Mouse (Mus musculus): ENCODE results near the gene Arap1. TPM values are rescaled to one million over a fixed set of nuclear protein-coding genes. Genes with fewer than 3 reads are reported as not detected.

Arap1 gene
- polyA plus RNA-seq, 1 experiment from 2014 or later, result 11.6 TPM

GRCm38 (mm10) chr7:101349861-101350260 is 2.0 kb downstream of the Arap1 start:
- Histone ChIP-seq H3K4me2 (no peak overlapping the region), H3K4me1 (replicated peaks) (peaks cover 20% of the 10 kb centered on the region), H3K4me3 (no peak overlapping the region), H3K9me3 (no peaks in the 10 kb centered on the region), H3K27ac (no peak overlapping the region), H3K36me3 (no peaks in the 10 kb centered on the region), H3K27me3 (peaks cover 38% of the 10 kb centered on the region), H3K9ac (no peak overlapping the region)
- no peak for ATAC-seq (ENCODE audit: low FRiP score)
- 34% methylated on average over 2 of the region's 2 CpGs for WGBS

DNA sequence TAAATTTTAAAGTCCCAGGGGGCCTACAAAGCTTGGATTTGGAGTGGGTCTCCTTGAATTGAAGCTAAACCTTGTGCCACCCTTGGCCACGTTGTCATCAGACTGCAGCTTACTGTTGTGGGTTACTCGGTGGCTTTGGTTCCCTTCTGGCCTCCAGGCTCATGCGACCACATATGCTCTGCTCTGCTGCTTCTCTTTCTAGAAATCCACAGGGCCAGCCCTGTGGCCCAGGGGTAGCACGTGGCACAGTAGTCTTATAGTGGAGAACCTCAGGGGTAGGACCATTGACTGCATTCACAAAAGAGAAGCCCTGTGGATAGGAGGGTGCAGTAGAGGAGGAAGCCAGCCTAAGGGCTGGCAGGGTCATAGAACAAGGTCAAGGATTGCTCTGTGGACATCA is 4.5 kb downstream of the Arap1 start:
- peaks cover 31% of the 10 kb centered on the region for H3K4me1 ChIP-seq (replicated peaks)
- H3K4me3 ChIP-seq, result no peak overlapping the region
- H3K27ac ChIP-seq, result no peak overlapping the region
- no peak overlapping the region for H3K9ac ChIP-seq
- no peaks in the 10 kb centered on the region for H3K9me3 ChIP-seq
- WGBS, result 90% methylated on average over 4 of the region's 4 CpGs
- no peaks in the 10 kb centered on the region for H3K36me3 ChIP-seq
- no peak overlapping the region for H3K4me2 ChIP-seq
- H3K27me3 ChIP-seq, result peaks cover 26% of the 10 kb centered on the region
- ATAC-seq (ENCODE audit: low FRiP score), result no peak

DNA sequence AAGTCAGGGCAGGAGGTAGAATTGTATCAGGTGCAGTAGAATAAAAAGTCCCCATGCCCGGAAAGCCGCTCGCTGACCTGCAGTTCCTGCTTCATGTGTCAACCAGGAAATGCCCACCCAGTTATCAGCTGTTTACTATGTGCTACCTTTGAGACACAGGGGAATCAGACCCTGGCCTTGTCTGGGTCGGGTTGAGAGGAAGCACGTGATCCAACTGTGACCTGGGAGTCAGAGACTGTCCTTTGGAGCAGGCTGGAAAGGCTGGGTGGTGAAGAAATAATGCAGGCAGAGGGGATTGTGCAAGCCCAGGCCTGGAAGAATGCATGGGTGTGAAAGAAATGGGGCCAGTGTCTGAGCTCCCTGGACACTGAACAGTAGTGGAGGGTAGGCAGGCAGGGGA is 6.6 kb downstream of the Arap1 start:
- no peaks in the 10 kb centered on the region for H3K36me3 ChIP-seq
- no peaks in the 10 kb centered on the region for H3K9me3 ChIP-seq
- no peak overlapping the region for H3K9ac ChIP-seq
- no peak overlapping the region for H3K4me3 ChIP-seq
- no peak overlapping the region for H3K4me2 ChIP-seq
- H3K27ac ChIP-seq, result no peak overlapping the region
- ATAC-seq (ENCODE audit: low FRiP score), result no peak
- H3K4me1 ChIP-seq (replicated peaks), result peaks cover 12% of the 10 kb centered on the region
- WGBS, result 88% methylated on average over 5 of the region's 5 CpGs
- peaks cover 13% of the 10 kb centered on the region for H3K27me3 ChIP-seq

DNA sequence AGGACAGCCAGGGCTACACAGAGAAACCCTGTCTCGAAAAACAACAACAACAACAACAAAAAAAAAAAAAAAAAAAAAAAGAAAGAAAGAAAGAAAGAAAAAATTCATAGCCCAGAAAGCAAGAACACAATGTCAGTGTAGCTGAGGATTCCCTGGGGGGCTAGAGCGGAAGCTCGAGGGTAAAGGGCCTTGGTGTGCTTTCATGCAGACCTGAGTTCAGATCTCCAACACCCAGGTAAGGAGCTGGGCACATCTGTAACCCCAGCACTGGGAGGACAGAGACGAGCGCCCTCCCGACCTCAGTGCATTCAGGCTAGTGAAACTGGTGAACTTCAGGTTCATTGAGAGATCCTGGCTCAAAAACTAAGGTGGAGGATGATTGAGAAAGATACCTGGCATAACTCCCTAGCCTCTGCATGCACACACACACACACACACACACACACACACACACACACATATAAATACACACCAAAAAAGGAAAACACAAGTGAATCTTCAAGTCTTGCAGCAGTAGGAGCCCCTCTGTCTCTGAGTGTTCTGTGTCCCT is 7.8 kb downstream of the Arap1 start:
- H3K4me2 ChIP-seq, result no peak overlapping the region
- no peak overlapping the region for H3K27ac ChIP-seq
- 88% methylated on average over 6 of the region's 6 CpGs for WGBS
- ATAC-seq (ENCODE audit: low FRiP score), result no peak
- H3K9me3 ChIP-seq, result no peaks in the 10 kb centered on the region
- peaks cover 12% of the 10 kb centered on the region for H3K4me1 ChIP-seq (replicated peaks)
- H3K4me3 ChIP-seq, result no peak overlapping the region
- no peaks in the 10 kb centered on the region for H3K36me3 ChIP-seq
- peaks cover under 1% of the 10 kb centered on the region for H3K27me3 ChIP-seq
- H3K9ac ChIP-seq, result no peak overlapping the region

GRCm38 (mm10) chr7:101356868-101357267 is 9.0 kb downstream of the Arap1 start:
- peaks cover 12% of the 10 kb centered on the region for H3K4me1 ChIP-seq (replicated peaks)
- no peaks in the 10 kb centered on the region for H3K9me3 ChIP-seq
- no peak overlapping the region for H3K27ac ChIP-seq
- ATAC-seq (ENCODE audit: low FRiP score), result no peak
- H3K36me3 ChIP-seq, result no peaks in the 10 kb centered on the region
- H3K27me3 ChIP-seq, result no peaks in the 10 kb centered on the region
- no peak overlapping the region for H3K4me2 ChIP-seq
- no peak overlapping the region for H3K4me3 ChIP-seq
- 63% methylated on average over 3 of the region's 3 CpGs for WGBS
- no peak overlapping the region for H3K9ac ChIP-seq

DNA sequence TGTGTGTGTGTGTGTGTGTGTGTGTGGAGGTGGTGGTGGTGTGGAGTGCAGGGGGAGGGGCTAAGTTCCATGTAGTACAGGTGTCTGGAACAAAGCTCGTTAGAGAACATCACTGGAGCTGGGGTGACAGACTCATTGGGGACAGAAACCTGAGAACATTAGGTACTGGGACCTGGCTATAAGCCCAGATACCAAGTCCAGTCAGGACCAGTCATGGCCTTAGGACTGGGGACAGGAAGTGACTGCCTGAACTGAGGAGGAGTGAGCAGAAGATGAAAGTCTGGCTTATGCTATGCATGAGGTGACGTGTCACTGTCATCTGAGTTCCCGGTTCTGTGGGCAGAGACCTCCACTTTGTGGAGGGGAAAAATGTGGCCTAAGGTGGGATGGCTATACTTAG is 12.5 kb downstream of the Arap1 start:
- H3K9ac ChIP-seq, result no peak overlapping the region
- 83% methylated on average over 3 of the region's 3 CpGs for WGBS
- ATAC-seq (ENCODE audit: low FRiP score), result no peak

GRCm38 (mm10) chr7:101361021-101361420 is 13.2 kb downstream of the Arap1 start:
- Histone ChIP-seq H3K4me2 (no peak overlapping the region), H3K27me3 (no peaks in the 10 kb centered on the region), H3K27ac (no peak overlapping the region), H3K9me3 (no peaks in the 10 kb centered on the region), H3K9ac (no peak overlapping the region), H3K36me3 (no peaks in the 10 kb centered on the region), H3K4me1 (replicated peaks) (peaks cover 12% of the 10 kb centered on the region), H3K4me3 (no peak overlapping the region)
- ATAC-seq (ENCODE audit: low FRiP score), result no peak
- 79% methylated on average over 4 of the region's 4 CpGs for WGBS

More for the DNA sequence above, 12.5 kb downstream of the Arap1 start:
- H3K4me3 ChIP-seq, result no peak overlapping the region
- H3K9me3 ChIP-seq, result no peaks in the 10 kb centered on the region
- H3K36me3 ChIP-seq, result no peaks in the 10 kb centered on the region
- H3K4me2 ChIP-seq, result no peak overlapping the region
- no peaks in the 10 kb centered on the region for H3K27me3 ChIP-seq
- no peak overlapping the region for H3K27ac ChIP-seq
- H3K4me1 ChIP-seq (replicated peaks), result peaks cover 12% of the 10 kb centered on the region

DNA sequence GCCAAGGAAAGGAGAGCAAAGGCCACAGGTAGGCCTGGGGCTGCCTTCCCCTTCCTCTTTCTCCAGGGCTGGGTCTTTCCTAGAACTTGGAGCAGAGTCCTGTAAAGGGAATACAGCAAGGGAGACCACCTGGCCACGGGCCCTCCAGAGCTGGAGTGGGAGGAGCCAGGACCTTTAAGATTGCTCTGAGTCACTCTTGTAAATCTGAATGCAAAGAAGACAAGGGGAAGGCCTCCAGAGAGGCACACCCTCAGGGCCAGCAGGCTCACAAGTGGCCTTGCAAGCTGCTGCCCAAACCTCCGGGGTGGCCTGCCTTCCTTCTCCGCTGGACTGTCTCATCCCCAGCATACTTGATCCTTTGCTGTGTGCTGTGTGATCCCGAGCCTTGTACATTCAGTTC is 13.9 kb downstream of the Arap1 start:
- no peaks in the 10 kb centered on the region for H3K9me3 ChIP-seq
- 72% methylated on average over 4 of the region's 4 CpGs for WGBS
- H3K36me3 ChIP-seq, result no peaks in the 10 kb centered on the region
- no peak overlapping the region for H3K4me3 ChIP-seq
- H3K27ac ChIP-seq, result no peak overlapping the region
- H3K4me1 ChIP-seq (replicated peaks), result peaks cover 4% of the 10 kb centered on the region
- H3K9ac ChIP-seq, result no peak overlapping the region
- H3K27me3 ChIP-seq, result no peaks in the 10 kb centered on the region
- no peak overlapping the region for H3K4me2 ChIP-seq
- no peak for ATAC-seq (ENCODE audit: low FRiP score)

DNA sequence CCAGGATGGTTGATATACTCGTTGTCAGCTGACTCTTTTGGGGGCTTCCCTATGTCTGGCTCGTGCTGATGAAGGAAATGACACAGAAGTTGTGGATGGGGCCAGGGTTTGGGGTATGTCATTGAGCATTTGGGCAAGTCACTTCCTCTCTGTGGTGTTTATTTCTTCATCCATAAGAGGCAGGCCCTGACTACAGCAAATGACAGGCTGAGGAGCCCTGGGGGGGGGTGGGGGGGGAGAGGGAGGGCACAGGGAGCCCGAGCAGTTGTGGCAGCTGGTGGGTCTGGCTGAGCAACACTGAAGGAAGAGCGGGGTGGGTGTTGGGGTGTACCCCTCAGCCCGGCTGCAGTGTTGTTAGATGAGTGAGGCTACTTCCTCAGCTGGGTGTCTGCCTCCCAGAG is 14.9 kb downstream of the Arap1 start:
- Histone ChIP-seq H3K4me3 (no peak overlapping the region), H3K9me3 (no peaks in the 10 kb centered on the region), H3K9ac (no peak overlapping the region), H3K4me1 (replicated peaks) (no peaks in the 10 kb centered on the region), H3K27me3 (no peaks in the 10 kb centered on the region), H3K36me3 (no peaks in the 10 kb centered on the region), H3K27ac (no peak overlapping the region), H3K4me2 (no peak overlapping the region)
- no peak for ATAC-seq (ENCODE audit: low FRiP score)
- WGBS, result 76% methylated on average over 5 of the region's 5 CpGs

GRCm38 (mm10) chr7:101363914-101364313 is 16.0 kb downstream of the Arap1 start:
- no peaks in the 10 kb centered on the region for H3K9me3 ChIP-seq
- 77% methylated on average over 5 of the region's 5 CpGs for WGBS

GRCm38 (mm10) chr7:101367901-101368852 is 20.3 kb downstream of the Arap1 start:
- H3K9me3 ChIP-seq, result no peaks in the 10 kb centered on the region
- WGBS, result 67% methylated on average over 11 of the region's 11 CpGs
- H3K36me3 ChIP-seq, result no peaks in the 10 kb centered on the region
- H3K4me1 ChIP-seq (replicated peaks), result no peaks in the 10 kb centered on the region
- no peaks in the 10 kb centered on the region for H3K27me3 ChIP-seq
- H3K4me2 ChIP-seq, result no peak overlapping the region
- H3K9ac ChIP-seq, result no peak overlapping the region
- ATAC-seq (ENCODE audit: low FRiP score), result no peak
- no peak overlapping the region for H3K27ac ChIP-seq
- no peak overlapping the region for H3K4me3 ChIP-seq

More at GRCm38 (mm10) chr7:101363914-101364313, 16.0 kb downstream of the Arap1 start:
- H3K4me1 ChIP-seq (replicated peaks), result no peaks in the 10 kb centered on the region
- no peaks in the 10 kb centered on the region for H3K36me3 ChIP-seq
- no peak for ATAC-seq (ENCODE audit: low FRiP score)
- H3K4me3 ChIP-seq, result no peak overlapping the region
- H3K9ac ChIP-seq, result no peak overlapping the region
- H3K27ac ChIP-seq, result no peak overlapping the region
- H3K4me2 ChIP-seq, result no peak overlapping the region
- no peaks in the 10 kb centered on the region for H3K27me3 ChIP-seq

GRCm38 (mm10) chr7:101369666-101370065 is 21.8 kb downstream of the Arap1 start:
- 85% methylated on average over 7 of the region's 7 CpGs for WGBS
- ATAC-seq (ENCODE audit: low FRiP score), result no peak
- H3K9ac ChIP-seq, result no peak overlapping the region
- H3K4me1 ChIP-seq (replicated peaks), result 0 out of 2 replicates have a peak, but pooled peaks cover 4% of the 10 kb centered on the region
- H3K4me2 ChIP-seq, result no peak overlapping the region
- no peaks in the 10 kb centered on the region for H3K9me3 ChIP-seq
- no peak overlapping the region for H3K27ac ChIP-seq
- no peaks in the 10 kb centered on the region for H3K27me3 ChIP-seq
- H3K4me3 ChIP-seq, result no peak overlapping the region
- H3K36me3 ChIP-seq, result no peaks in the 10 kb centered on the region

DNA sequence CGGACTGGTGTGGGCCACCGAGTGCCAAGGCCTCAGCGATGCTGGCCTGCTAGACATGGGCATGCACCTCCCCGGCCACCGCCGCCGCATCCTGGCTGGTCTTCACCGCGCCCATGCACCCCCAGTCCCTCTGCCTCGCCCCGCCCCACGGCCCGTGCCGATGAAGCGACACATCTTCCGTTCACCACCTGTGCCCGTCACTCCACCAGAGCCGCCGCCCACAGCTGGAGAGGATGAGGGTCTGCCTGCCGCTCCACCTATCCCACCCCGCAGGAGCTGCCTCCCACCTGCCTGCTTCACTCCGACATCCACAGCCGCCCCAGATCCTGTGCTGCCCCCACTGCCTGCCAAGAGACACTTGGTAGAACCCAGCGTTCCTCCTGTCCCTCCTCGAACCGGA is 25.2 kb downstream of the Arap1 start:
- Histone ChIP-seq H3K9ac (peak overlapping the region; percentile 19; the same call in 1 of the 2 replicates), H3K27me3 (no peaks in the 10 kb centered on the region), H3K36me3 (no peaks in the 10 kb centered on the region), H3K9me3 (no peaks in the 10 kb centered on the region), H3K4me2 (no peak overlapping the region), H3K4me1 (replicated peaks) (peaks cover 17% of the 10 kb centered on the region), H3K27ac (no peak overlapping the region), H3K4me3 (no peak overlapping the region)
- ATAC-seq (ENCODE audit: low FRiP score), result no peak
- WGBS, result 88% methylated on average over 26 of the region's 26 CpGs

All from hindbrain, embryonic 13.5 days (tissue).